Mouse (Mus musculus) mature B cell (primary cell): ENCODE data around the gene Cops9.

Experiments used
- in situ Hi-C: fragments of 300-500 bp; cut with MboI; formaldehyde crosslinking; loops from 2 replicates; pipeline ENCODE4 v1.14.3; 2019

The Cops9 gene

DNA sequence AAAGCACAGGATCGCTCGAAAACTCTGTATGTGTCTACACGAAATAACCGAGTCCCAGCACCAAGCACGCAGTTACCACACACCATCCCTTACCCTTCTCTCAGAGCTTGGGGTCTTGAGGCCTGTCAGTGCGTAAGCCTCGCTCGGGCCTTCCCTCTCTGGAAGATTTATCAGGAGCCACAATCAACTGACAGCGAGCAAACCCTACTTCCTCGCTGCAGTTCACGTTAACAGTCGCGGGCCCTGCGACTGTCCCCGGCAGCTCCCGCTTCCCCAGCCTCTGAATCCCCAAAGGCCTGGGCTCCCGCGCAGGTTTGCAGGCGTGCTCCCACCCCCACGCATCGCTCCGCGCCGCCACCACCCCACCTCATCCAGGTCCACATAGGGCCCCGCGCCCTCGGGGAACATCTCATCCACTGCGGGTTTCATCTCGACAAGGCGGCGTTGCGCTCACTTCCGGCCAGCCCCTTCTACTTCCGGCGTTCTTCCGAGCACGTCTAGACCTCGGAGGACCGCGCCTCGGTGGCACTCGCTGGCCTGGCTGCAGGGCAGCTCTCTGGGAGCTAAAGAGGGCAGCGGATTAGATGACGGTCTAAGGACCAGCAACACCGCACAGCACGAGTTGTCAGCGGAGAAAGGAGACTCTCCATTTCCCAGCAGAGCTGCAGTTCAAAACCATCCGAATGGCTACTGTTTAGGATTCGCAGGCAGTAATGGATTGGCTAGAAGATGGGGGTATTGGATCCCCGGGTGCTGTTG, at the start of gene Cops9:
Gene Cops9, minus strand, starts transcription at position 472 of the 759 bp plus-strand sequence.
- in situ Hi-C loops: loop anchor here (10.0 to 25.0 kb wide), 2 partner anchors 167 to 1104 kb away; partner anchors contain the start of genes Asb1 and Ndufa10

DNA sequence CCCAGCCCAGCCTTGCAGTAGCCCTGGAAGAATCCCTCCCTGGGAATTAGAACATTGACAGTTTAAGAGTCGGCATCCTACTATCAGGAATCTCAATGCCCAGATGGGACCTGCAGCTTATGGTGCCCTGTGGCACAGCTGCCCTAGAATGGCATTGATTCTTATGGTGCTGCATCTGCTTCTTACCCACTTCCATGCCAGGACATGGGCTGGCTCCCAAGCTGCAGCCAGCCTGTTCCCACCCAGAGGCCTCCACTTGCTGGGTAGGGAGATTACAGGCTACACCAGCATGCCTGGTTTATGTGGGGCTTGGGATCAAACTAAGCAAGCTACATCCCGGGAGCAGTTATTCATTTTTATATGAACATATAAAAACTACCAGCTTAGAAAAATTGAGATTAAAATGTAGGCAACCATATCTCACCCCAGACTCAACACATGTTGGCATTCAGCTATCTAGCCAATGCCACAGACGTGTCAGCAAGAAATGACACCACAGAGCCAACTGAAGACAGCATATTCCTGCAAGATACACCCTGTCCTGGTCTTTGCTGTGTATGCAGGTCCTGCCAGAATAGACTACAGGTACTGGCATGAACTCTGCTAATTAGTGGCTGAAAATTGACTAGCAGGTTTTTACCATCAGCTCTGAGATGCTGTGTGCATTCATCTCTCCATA, 49.5 kb upstream of the Cops9 start:
- in situ Hi-C loops: no loop called here

DNA sequence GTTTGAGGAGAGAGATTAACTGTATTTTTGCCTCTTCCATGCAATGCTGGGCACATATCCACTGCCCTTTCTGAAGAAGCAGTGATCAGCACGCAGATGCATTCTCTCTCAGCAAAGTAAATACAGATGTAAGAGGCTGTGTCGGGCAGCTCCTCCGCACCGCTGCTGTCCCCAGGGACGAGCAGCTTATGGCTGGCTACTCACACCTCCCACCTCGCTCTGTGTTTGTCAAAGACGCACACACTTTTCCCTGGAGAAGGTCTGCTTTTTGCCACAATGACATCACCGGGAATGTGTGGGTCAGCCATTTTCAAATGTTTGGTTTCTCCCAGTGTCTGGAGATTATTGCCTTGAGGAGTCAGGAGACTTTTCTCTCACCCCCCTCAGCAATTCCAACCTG, 45.2 kb upstream of the Cops9 start:
- in situ Hi-C loops: no loop called here

DNA sequence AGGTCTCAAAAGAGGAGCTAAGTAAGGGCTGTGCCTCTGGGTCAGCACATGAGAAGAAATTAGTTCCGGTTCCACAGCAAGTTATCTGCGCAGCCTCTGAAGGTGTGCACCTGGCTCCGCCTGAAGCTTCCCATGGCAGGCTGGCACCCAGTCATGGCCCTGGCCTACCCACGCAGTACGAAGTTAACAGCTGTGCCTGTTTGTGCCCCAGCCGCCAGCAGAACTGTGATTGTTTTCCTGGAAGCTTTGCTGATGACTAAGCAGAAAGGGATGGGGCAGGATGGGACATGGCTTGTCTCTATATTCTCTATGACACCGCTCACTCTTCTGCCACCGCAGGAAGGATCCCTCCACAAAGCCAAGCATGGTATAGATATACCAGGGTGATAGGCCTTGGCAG, 41.4 kb upstream of the Cops9 start:
- in situ Hi-C loops: no loop called here

DNA sequence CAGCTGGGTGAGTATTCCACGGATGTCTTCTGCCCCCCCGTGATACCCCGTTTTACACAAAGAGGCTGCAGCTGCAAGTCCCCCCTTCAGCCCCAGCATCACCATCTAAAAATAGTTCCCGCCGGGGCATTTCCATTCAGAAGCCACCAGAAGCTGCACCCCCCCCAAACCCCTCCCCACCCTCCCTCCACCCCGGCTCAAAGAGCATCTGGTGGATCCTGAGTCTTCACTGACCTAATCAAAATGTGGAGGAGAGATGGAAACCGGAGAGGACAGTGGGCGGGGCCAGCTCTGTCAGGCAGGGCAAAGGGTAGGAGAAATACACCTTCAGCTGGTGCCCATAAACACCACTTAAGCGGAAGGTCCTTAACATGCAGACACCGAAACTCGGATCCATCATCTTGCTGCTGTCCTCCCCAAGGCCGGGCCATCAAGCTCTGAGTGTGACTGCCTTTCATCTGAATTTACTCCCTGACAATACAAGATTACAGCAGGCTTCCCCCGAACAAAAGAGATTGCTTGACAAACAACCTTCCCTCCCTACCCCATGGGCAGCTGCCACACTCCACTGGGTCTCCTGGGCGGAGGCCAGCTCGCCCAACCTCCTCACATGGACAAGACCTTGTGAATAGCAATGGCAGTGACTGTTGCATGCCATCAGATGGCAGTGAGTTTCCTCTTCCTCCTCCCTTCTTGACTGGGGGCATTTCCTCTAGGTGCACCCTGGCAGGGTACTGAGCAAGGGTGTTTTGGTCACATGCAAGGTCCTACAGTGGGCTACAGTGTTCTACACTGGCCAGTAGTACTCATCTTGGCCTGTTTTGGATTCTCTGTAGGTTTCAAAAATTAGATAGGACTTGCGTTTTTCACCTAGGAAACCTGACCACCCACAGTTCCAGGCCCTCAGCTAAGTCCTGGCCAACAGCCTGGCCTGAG, 39.2 kb upstream of the Cops9 start:
- in situ Hi-C loops: no loop called here

DNA sequence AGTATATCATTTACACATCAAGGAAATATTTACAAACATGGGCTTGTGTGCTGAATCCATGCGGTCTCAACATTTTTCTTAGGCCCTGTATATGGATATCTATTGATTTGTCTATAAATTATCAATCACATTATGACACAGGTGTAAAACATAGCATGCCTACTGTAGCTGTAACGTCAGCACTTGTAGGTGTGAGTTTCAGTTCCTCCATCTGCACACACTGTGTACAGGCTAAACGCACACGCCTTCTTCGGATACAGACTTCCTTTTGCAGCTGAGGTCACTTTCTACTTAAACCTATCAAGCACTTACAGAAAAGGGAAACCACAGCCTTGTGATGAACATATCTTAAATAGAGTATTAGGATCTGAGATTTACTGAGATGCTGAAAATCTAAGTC, 37.0 kb upstream of the Cops9 start:
- in situ Hi-C loops: no loop called here

DNA sequence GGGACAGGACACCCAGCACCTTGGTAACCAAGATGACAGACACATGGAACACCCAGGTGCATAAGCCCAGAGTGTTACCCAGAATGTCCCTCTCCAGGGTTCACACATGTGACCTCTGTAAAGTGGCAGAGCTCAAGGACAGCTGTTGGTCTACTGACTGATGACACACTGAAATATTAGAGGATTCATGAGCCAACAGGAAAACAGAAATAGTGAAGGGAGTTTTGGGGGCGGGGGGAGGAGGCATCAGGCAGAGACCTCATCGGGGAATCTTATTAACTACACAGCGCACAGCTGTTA, 34.8 kb upstream of the Cops9 start:
- in situ Hi-C loops: no loop called here

DNA sequence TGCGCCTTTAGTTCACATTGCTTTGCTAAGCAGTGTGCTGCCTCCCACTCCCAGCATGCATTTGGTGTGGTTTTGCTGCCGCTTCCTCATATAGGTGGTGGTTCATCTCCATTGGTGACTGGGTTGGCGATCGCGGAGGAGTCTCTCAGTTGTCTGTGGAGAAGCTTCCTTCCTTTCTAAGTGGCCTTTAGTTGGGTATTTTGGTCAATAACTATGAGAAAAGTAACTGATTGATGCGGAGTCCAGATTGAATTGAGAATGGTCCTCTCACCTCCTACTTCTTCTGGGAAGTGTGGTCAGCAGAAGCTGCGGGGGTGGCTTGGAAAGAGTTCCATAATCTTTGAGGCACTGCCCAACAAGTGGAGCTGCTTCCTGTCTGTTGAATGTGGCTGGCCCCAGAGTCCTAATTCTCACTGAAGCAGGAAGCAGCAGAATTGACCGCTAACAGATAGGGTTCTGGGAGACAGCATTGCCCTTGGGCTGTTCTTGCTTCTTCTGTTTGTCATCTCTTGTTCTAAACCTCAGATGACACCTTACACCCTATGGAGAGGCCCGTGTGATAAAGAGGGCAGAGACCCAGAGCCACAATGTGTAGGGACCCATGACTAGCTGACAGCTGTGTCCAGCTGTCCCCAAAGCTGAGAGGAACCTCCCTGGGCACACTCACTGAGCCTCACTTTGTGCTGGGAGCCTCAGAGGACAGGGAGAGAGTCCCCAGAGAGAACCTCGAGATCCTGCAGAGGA, 34.3 kb upstream of the Cops9 start:
- in situ Hi-C loops: no loop called here

DNA sequence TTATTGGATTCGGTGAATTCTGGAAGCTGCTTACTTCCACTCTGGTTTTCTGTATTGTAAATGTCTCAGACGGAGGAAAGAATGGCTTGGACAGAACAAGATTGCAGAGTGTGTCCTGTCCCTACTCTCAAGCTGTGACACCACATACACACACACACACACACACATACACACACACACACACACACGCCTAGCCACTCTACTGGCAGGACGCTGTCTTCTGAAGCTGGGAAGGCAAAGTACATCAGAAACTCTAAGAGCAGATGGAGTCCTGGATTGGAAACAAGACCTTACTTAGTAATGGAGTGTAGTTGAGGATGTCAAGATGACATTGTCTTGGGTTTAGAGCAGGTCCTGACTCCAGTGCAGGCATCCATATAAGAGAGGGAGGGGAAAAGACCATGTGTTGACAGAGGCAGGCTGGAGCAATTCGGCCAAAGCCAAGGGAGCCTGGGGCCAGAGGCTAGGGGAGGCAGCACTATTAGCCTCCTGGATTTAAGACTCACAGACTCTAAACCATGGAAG, 31.5 kb upstream of the Cops9 start:
- in situ Hi-C loops: no loop called here

DNA sequence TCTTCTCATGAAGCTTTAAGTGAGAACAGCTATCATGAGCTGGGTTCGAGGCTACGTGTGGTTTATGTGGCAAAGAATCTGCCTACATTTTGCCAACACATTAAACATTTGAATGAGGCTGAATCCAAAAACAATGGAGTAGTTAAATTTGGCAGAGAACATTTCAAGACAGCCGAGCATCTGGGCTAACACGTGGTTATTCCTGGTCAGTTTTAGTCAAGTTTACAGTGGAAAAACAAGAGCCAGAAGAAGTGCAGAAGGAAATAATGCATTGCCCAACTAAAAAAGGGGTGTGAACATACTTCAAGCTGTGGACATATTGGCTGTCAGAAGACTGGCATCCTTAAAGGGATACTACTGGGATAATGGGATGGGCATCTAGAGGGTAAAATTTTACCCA, 29.5 kb upstream of the Cops9 start:
- in situ Hi-C loops: no loop called here

DNA sequence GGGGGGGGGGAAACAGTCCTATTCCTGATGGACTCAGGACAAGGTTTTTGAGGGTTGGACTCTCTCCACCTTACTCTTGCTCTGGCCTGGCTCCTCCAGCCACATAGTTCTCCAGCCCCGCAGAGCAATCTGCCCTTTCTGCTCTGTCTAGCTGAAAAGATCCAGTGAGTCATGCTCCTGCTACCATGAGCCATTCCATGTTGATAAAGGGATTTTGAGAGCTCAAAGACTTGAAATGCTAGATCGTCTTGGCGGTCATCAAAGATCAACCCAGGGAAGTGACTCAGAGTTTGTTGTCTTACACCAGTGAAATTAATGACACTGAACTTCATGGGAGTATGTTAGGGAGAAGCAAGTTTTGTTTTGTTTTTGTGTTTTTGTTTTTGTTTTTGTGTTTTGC, 27.6 kb upstream of the Cops9 start:
- in situ Hi-C loops: no loop called here

DNA sequence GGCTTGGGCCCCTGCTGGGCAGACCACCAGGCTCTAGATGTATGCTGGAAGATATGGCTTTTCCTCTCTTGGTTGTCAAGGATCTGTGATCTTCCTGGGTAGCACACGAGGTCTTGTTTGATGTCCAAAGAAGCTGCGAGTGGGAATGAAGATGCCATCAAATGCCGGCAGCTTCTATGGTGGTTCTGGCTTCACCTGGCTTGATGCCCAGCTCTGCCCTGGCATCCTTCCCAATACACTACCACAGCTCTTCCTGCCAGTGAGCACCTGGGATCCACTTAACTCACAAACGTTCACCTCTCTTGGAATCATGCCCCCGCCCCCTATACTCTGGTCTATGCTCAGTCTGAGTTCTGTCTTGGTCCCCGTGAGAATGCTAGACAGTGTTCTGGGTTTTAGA, 25.3 kb upstream of the Cops9 start:
- in situ Hi-C loops: no loop called here

DNA sequence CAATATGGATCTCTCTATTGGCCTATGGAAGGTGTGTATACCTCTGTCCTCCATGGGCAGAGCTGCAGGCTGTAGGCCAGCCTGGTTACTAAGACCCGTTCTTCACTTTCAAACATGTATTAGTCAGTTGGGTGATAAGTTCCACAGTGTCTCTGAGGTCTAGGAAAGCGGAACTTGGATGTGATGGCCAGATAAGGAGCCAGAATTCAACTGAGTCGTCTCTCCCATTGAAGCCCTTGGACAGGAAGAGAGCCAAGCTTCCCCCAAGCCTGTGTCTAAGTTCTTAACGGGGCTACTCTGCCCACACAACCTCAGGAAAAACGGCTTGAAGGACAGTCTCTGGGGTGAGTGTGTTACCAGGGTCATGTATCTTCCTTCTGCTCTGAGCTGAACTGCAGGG, 17.6 kb upstream of the Cops9 start:
- in situ Hi-C loops: no loop called here

DNA sequence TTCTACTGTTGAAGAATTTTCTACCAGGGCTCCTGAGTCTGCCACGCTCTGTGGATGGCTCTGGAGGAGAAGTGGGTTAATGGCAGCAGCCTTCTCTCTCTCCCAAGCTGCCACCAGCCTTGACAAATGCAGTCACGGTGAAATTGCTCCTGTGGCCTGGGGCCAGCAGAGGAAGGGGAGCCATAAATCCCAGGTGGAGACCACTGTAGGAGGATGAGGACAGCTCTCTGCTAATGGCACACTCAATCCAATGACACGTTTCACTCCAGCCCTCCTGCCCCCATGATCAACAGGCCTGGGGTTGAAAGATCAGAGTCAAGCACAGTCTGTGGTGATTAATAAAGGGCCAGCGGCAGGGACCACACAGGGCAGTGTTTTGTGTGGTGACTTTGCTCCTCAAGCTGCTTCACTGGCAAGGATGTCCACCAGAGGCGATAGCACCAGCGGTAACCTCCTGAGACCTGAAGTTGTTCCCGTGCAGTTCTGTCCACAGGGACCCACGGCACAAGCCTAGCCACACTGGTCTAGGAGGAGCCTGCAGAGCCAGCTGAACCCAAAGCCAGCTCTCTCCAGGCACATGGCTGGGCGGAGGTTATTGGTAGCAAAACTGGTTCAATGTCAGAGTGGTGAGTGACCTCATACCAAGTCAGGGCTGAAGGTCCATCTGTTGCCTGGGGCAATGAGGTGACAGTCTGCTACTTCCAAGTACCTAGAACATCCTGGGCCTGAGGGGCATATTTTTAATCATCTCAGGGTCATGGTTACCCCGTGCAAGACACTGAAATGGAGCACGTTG, 15.4 kb upstream of the Cops9 start:
- in situ Hi-C loops: no loop called here

DNA sequence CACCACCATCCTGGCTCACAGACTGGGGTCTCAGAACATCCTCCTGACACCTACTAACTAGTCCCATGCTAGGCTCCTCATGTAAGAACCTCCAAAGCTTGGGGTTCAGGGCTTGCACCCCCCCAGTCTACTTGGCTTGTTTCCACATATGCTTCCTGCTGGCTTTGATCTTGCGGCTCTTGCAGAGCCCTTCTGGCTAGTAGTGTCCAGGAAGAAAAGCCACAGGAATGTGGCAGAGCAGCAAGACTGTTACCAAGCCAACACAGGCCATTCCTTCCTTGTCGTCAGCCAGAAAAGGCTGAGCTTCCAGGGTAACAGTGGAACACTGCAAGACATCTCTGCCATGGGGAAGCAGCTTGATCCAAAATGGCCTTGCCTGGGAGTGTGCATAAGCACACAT, 12.9 kb upstream of the Cops9 start:
- in situ Hi-C loops: no loop called here

DNA sequence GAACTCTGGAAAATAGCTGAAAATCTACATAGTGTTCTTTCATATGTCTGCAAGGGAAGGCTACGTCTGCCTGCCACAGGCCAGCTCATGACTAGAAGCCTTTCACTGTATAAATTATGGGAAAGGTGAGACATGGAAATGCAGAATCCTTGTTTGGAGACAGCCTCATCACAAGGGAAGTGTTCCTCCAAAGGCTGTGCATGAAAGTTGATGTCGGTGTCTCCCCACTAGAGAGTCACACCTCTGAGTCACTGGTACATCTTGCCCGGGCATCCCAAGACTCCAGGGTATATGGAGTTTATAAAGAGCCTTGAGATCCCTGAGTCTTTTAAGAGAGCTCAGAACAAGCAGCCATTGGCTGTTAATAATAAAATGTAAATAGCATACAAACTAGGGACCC, 11.4 kb upstream of the Cops9 start:
- in situ Hi-C loops: no loop called here

DNA sequence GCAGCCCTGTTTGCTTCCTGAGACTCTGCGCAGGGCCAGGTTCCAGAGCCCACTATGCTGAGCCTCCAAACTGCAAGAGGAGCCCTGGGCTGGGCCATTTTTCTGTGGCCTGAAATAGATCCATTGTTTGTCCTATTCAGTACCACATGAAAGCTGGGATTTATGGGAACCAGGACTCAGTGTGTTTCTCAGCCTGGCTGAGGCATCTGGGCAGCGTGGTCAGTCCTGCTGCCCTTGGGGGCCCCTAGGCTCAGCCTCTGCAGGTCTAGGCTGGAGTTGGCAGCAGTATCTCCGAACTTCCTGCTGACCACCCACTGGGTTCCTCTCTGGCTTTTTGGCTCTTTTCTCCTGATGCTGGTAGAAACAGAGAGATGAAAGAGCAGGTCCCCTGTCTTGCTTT, 9.7 kb upstream of the Cops9 start:
- in situ Hi-C loops: no loop called here

DNA sequence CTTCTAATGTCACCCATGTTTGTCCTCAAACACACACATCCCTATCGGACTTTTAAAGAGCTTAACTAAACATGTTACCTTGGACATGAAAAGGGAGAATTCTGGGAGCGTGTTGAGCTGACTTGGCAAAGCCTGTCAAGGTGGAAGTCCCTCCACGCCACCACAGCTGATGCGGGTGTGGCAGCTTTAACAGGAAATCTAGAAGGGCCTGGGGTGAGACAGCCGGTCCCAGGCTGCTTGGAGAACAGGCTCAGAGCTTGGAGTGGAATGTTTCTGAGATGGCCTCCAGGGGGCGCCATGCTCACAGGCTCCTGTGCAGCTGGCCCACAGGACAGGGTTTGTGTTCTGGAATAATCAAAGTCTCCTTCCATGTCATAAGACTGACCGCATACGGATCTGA, 6.9 kb upstream of the Cops9 start, which contains the start of gene Otos:
Gene Otos, minus strand, starts transcription at position 169 of the 400 bp plus-strand sequence.
- in situ Hi-C loops: loop anchor here (10.0 to 25.0 kb wide), 2 partner anchors 174 to 1111 kb away; partner anchors contain the start of genes Asb1 and Ndufa10

DNA sequence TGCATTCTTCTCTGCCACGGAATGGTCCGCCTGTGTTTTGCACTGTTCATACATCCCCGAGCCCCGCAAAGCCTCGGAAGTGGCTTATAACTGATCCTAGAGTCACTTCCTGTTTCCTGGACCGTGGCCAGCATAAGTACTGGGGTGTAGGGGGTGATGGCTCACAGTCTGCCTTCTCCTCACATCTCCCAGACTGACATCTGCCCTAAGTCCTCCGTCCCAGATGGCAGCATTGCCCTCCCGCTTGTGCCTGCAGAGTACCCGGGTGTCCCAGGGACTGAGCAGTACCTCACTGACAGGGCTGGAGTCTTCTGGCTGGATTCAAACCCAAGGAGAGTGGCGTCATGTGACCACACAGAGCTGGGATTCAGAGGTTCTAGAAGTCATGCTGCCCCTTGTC, 6.4 kb upstream of the Cops9 start:
- in situ Hi-C loops: loop anchor here (10.0 to 25.0 kb wide), 2 partner anchors 173 to 1111 kb away; partner anchors contain the start of genes Asb1 and Ndufa10

DNA sequence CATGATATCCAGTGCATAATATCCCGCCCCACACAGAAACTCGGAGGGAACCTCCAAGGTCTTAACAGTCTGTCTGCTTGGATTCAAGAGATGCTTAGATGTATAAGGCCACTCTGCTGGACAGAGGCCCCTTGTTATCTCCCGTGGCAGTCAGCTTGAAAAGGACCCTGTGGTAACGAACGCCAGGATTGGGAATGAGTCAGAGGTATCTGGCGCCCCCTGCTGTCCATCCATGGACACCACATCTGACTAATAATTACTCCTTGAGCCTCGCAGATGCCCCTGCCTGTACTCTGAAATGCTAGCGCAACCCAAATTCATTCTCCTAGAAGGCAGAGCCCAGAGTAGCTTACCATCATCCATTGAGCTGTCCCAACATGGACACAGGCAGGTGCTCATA, 6.0 kb upstream of the Cops9 start:
- in situ Hi-C loops: loop anchor here (10.0 to 25.0 kb wide), 2 partner anchors 173 to 1110 kb away; partner anchors contain the start of genes Asb1 and Ndufa10
